Mouse (Mus musculus): ENCODE results near the gene Sp7. TPM values are rescaled to one million over a fixed set of nuclear protein-coding genes. Genes with fewer than 3 reads are reported as not detected.

Sp7 gene
- polyA plus RNA-seq, 1 experiment from 2014 or later, result 0.11 TPM

- peak overlapping the region; percentile 64; the same call in 1 of the 2 replicates for H3K27ac ChIP-seq (ENCODE audit: low read length)
- H3K36me3 ChIP-seq (ENCODE audit: control insufficient read depth, insufficient read depth), result no peaks in the 10 kb centered on the region
- H3K4me1 ChIP-seq (ENCODE audit: control insufficient read depth, insufficient read depth, low read length), result peaks cover 22% of the 10 kb centered on the region
- under 1% methylated on average over 49 of the region's 49 CpGs for WGBS
- peak overlapping the region; percentile 99 for H3K4me2 ChIP-seq (ENCODE audit: low read depth, low read length)
- peak overlapping the region; percentile 82 for H3K9ac ChIP-seq (ENCODE audit: low read length)
- no peaks in the 10 kb centered on the region for H3K9me3 ChIP-seq (replicated peaks; ENCODE audit: control insufficient read depth, low read length)
- peaks cover 38% of the 10 kb centered on the region for H3K27me3 ChIP-seq (ENCODE audit: control insufficient read depth, insufficient read depth, low read length)
- H3K4me3 ChIP-seq (ENCODE audit: low read length), result peak overlapping the region; percentile 64
- ATAC-seq (replicated peaks; ENCODE audit: extremely low read depth, insufficient read depth, low FRiP score), result peak; percentile 50
Measured at GRCm38 (mm10) chr15:102355134-102355870, 11.7 kb downstream of the Sp7 start.

GRCm38 (mm10) chr15:102353986-102354385, 13.0 kb downstream of the Sp7 start:
- Histone ChIP-seq H3K4me2 (ENCODE audit: low read depth, low read length) (no peak overlapping the region), H3K4me1 (ENCODE audit: control insufficient read depth, insufficient read depth, low read length) (peaks cover 29% of the 10 kb centered on the region), H3K36me3 (ENCODE audit: control insufficient read depth, insufficient read depth) (no peaks in the 10 kb centered on the region), H3K9me3 (replicated peaks; ENCODE audit: control insufficient read depth, low read length) (no peaks in the 10 kb centered on the region), H3K27ac (ENCODE audit: low read length) (no peak overlapping the region), H3K9ac (ENCODE audit: low read length) (no peak overlapping the region), H3K27me3 (ENCODE audit: control insufficient read depth, insufficient read depth, low read length) (peaks cover 31% of the 10 kb centered on the region), H3K4me3 (ENCODE audit: low read length) (no peak overlapping the region)
- no peak for ATAC-seq (replicated peaks; ENCODE audit: extremely low read depth, insufficient read depth, low FRiP score)
- 80% methylated on average over 2 of the region's 2 CpGs for WGBS

- peaks cover 15% of the 10 kb centered on the region for H3K27me3 ChIP-seq (ENCODE audit: control insufficient read depth, insufficient read depth, low read length)
- H3K4me1 ChIP-seq (ENCODE audit: control insufficient read depth, insufficient read depth, low read length), result peaks cover 22% of the 10 kb centered on the region
- no peak overlapping the region for H3K4me2 ChIP-seq (ENCODE audit: low read depth, low read length)
- no peaks in the 10 kb centered on the region for H3K36me3 ChIP-seq (ENCODE audit: control insufficient read depth, insufficient read depth)
- no peak for ATAC-seq (replicated peaks; ENCODE audit: extremely low read depth, insufficient read depth, low FRiP score)
- H3K9ac ChIP-seq (ENCODE audit: low read length), result no peak overlapping the region
- H3K27ac ChIP-seq (ENCODE audit: low read length), result no peak overlapping the region
- WGBS, result 45% methylated on average over 2 of the region's 2 CpGs
- no peak overlapping the region for H3K4me3 ChIP-seq (ENCODE audit: low read length)
- no peaks in the 10 kb centered on the region for H3K9me3 ChIP-seq (replicated peaks; ENCODE audit: control insufficient read depth, low read length)
Measured at GRCm38 (mm10) chr15:102352177-102352576, 14.8 kb downstream of the Sp7 start.

- Histone ChIP-seq H3K27ac (ENCODE audit: low read length) (peak overlapping the region; percentile 75), H3K4me3 (ENCODE audit: low read length) (peak overlapping the region; percentile 86), H3K9me3 (replicated peaks; ENCODE audit: control insufficient read depth, low read length) (no peaks in the 10 kb centered on the region), H3K27me3 (ENCODE audit: control insufficient read depth, insufficient read depth, low read length) (0 out of 2 replicates have a peak, but pooled peaks cover 4% of the 10 kb centered on the region), H3K36me3 (ENCODE audit: control insufficient read depth, insufficient read depth) (0 out of 2 replicates have a peak, but pooled peaks cover 2% of the 10 kb centered on the region), H3K9ac (ENCODE audit: low read length) (peak overlapping the region; percentile 91), H3K4me1 (ENCODE audit: control insufficient read depth, insufficient read depth, low read length) (peaks cover 17% of the 10 kb centered on the region), H3K4me2 (ENCODE audit: low read depth, low read length) (peak overlapping the region; percentile 74)
- 11% methylated on average over 11 of the region's 11 CpGs for WGBS
- ATAC-seq (replicated peaks; ENCODE audit: extremely low read depth, insufficient read depth, low FRiP score), result no peak
Measured at GRCm38 (mm10) chr15:102350942-102351291, 16.1 kb downstream of the Sp7 start.

GRCm38 (mm10) chr15:102350138-102350941, 16.6 kb downstream of the Sp7 start, which contains the start of gene Aaas:
Gene Aaas (minus strand): TSS chr15:102350771.
- Histone ChIP-seq H3K4me3 (ENCODE audit: low read length) (peak within 1 kb of the TSS; percentile 86), H3K9me3 (replicated peaks; ENCODE audit: control insufficient read depth, low read length) (no peaks in the 10 kb centered on the region), H3K9ac (ENCODE audit: low read length) (peak within 1 kb of the TSS; percentile 91), H3K4me2 (ENCODE audit: low read depth, low read length) (peak within 1 kb of the TSS; percentile 74), H3K27me3 (ENCODE audit: control insufficient read depth, insufficient read depth, low read length) (0 out of 2 replicates have a peak, but pooled peaks cover 4% of the 10 kb centered on the region), H3K36me3 (ENCODE audit: control insufficient read depth, insufficient read depth) (0 out of 2 replicates have a peak, but pooled peaks cover 3% of the 10 kb centered on the region), H3K4me1 (ENCODE audit: control insufficient read depth, insufficient read depth, low read length) (peaks cover 14% of the 10 kb centered on the region), H3K27ac (ENCODE audit: low read length) (peak within 1 kb of the TSS; percentile 75)
- WGBS, result under 1% methylated on average over 56 of the region's 56 CpGs
- ATAC-seq (replicated peaks; ENCODE audit: extremely low read depth, insufficient read depth, low FRiP score), result peak; percentile 86

GRCm38 (mm10) chr15:102346444-102346843, 20.5 kb downstream of the Sp7 start:
- ATAC-seq (replicated peaks; ENCODE audit: extremely low read depth, insufficient read depth, low FRiP score), result no peak
- no peak overlapping the region for H3K4me3 ChIP-seq (ENCODE audit: low read length)
- no peak overlapping the region for H3K9ac ChIP-seq (ENCODE audit: low read length)
- H3K4me2 ChIP-seq (ENCODE audit: low read depth, low read length), result no peak overlapping the region
- H3K27ac ChIP-seq (ENCODE audit: low read length), result no peak overlapping the region
- no peaks in the 10 kb centered on the region for H3K27me3 ChIP-seq (ENCODE audit: control insufficient read depth, insufficient read depth, low read length)
- peaks cover 10% of the 10 kb centered on the region for H3K4me1 ChIP-seq (ENCODE audit: control insufficient read depth, insufficient read depth, low read length)
- peaks cover 7% of the 10 kb centered on the region; the same call in 1 of the 2 replicates for H3K36me3 ChIP-seq (ENCODE audit: control insufficient read depth, insufficient read depth)
- H3K9me3 ChIP-seq (replicated peaks; ENCODE audit: control insufficient read depth, low read length), result no peaks in the 10 kb centered on the region
- WGBS, result 67% methylated on average over 4 of the region's 4 CpGs

- 94% methylated on average over 3 of the region's 3 CpGs for WGBS
- Histone ChIP-seq H3K27me3 (ENCODE audit: control insufficient read depth, insufficient read depth, low read length) (no peaks in the 10 kb centered on the region), H3K4me1 (ENCODE audit: control insufficient read depth, insufficient read depth, low read length) (peaks cover under 1% of the 10 kb centered on the region; the same call in 1 of the 2 replicates), H3K27ac (ENCODE audit: low read length) (no peak overlapping the region), H3K9me3 (replicated peaks; ENCODE audit: control insufficient read depth, low read length) (no peaks in the 10 kb centered on the region), H3K36me3 (ENCODE audit: control insufficient read depth, insufficient read depth) (peaks cover 13% of the 10 kb centered on the region), H3K4me2 (ENCODE audit: low read depth, low read length) (no peak overlapping the region), H3K9ac (ENCODE audit: low read length) (no peak overlapping the region), H3K4me3 (ENCODE audit: low read length) (no peak overlapping the region)
- ATAC-seq (replicated peaks; ENCODE audit: extremely low read depth, insufficient read depth, low FRiP score), result no peak
Measured at GRCm38 (mm10) chr15:102344490-102344889, 22.5 kb downstream of the Sp7 start.

GRCm38 (mm10) chr15:102341580-102341979, 25.4 kb downstream of the Sp7 start:
- ATAC-seq (replicated peaks; ENCODE audit: extremely low read depth, insufficient read depth, low FRiP score), result no peak
- 23% methylated on average over 1 of the region's 1 CpGs for WGBS
- H3K4me3 ChIP-seq (ENCODE audit: low read length), result no peak overlapping the region

GRCm38 (mm10) chr15:102339612-102340011, 27.4 kb downstream of the Sp7 start:
- Histone ChIP-seq H3K27ac (ENCODE audit: low read length) (no peak overlapping the region), H3K27me3 (ENCODE audit: control insufficient read depth, insufficient read depth, low read length) (no peaks in the 10 kb centered on the region), H3K9ac (ENCODE audit: low read length) (no peak overlapping the region), H3K4me3 (ENCODE audit: low read length) (no peak overlapping the region), H3K4me2 (ENCODE audit: low read depth, low read length) (no peak overlapping the region), H3K9me3 (replicated peaks; ENCODE audit: control insufficient read depth, low read length) (no peaks in the 10 kb centered on the region), H3K4me1 (ENCODE audit: control insufficient read depth, insufficient read depth, low read length) (no peaks in the 10 kb centered on the region), H3K36me3 (ENCODE audit: control insufficient read depth, insufficient read depth) (peaks cover 39% of the 10 kb centered on the region)
- ATAC-seq (replicated peaks; ENCODE audit: extremely low read depth, insufficient read depth, low FRiP score), result no peak
- 71% methylated on average over 5 of the region's 5 CpGs for WGBS

More at GRCm38 (mm10) chr15:102341580-102341979, 25.4 kb downstream of the Sp7 start:
- Histone ChIP-seq H3K9ac (ENCODE audit: low read length) (no peak overlapping the region), H3K4me2 (ENCODE audit: low read depth, low read length) (no peak overlapping the region), H3K9me3 (replicated peaks; ENCODE audit: control insufficient read depth, low read length) (no peaks in the 10 kb centered on the region), H3K27me3 (ENCODE audit: control insufficient read depth, insufficient read depth, low read length) (no peaks in the 10 kb centered on the region), H3K36me3 (ENCODE audit: control insufficient read depth, insufficient read depth) (peaks cover 36% of the 10 kb centered on the region), H3K27ac (ENCODE audit: low read length) (no peak overlapping the region), H3K4me1 (ENCODE audit: control insufficient read depth, insufficient read depth, low read length) (no peaks in the 10 kb centered on the region)

All from heart, embryonic 16.5 days (tissue).